In the genomic region with DNA sequence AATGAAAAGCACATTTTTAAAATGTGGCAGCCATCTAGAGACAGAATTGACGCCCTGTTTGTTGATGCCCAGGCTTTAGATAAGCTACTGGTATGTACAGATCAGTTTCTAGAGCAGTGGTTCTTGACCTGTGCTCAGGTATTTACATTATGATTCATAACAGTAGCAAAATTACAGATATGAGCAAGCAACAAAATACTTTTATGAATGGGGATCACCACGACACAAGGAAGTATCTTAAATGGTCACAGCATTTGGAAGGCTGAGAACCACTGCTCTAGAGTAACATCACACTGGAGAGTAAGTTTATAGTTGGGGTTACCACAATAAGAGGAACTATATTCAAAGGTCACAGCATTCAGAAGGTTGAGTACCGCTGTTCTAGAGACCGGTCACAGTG, we compare ENCODE assay signal across 32 mouse cellular contexts.
"Had no signal": no experiment of that assay in that cellular context is flagged by ENCODE, and none has a peak within 500 bp of the region (broad histone marks: within the 10 kb centered on the region; RNA-seq: fewer than 3 reads in every experiment).

No protein-coding gene starts in this region.

- ATAC-seq: liver, embryonic 12.5 days; liver, postnatal 0 days; lung, postnatal 0 days; midbrain, embryonic 13.5 days; midbrain, embryonic 15.5 days; midbrain, embryonic 16.5 days had no signal

- H3K27me3 ChIP-seq: limb, embryonic 12.5 days; limb, embryonic 13.5 days; limb, embryonic 15.5 days; liver, embryonic 12.5 days; liver, embryonic 13.5 days; liver, embryonic 15.5 days; lung, embryonic 15.5 days; midbrain, embryonic 13.5 days; midbrain, embryonic 15.5 days had no signal

- H3K9ac ChIP-seq: limb, embryonic 12.5 days; limb, embryonic 13.5 days; limb, embryonic 15.5 days; liver, embryonic 12.5 days; liver, embryonic 13.5 days; liver, embryonic 14.5 days; liver, embryonic 15.5 days; liver, postnatal 0 days; lung, embryonic 14.5 days; lung, embryonic 15.5 days; midbrain, embryonic 12.5 days; midbrain, embryonic 13.5 days; midbrain, embryonic 15.5 days had no signal

- H3K9me3 ChIP-seq: limb, embryonic 10.5 days; limb, embryonic 12.5 days; limb, embryonic 13.5 days; limb, embryonic 15.5 days; liver, embryonic 12.5 days; liver, embryonic 13.5 days; liver, embryonic 15.5 days; lung, embryonic 15.5 days; megakaryocyte, embryonic 14.5 days; midbrain, embryonic 10.5 days; midbrain, embryonic 12.5 days; midbrain, embryonic 13.5 days; midbrain, embryonic 15.5 days had no signal

- H3K4me3 ChIP-seq: left cerebral cortex, adult 2 months; limb, embryonic 10.5 days; limb, embryonic 12.5 days; limb, embryonic 13.5 days; limb, embryonic 15.5 days; liver, embryonic 12.5 days; liver, embryonic 13.5 days; liver, embryonic 15.5 days; lung, embryonic 15.5 days; megakaryocyte, embryonic 14.5 days; midbrain, embryonic 10.5 days; midbrain, embryonic 12.5 days; midbrain, embryonic 13.5 days; midbrain, embryonic 15.5 days; myocyte had no signal

- H3K27ac ChIP-seq: left cerebral cortex, adult 2 months; limb, embryonic 10.5 days; limb, embryonic 12.5 days; limb, embryonic 13.5 days; limb, embryonic 15.5 days; liver, embryonic 12.5 days; liver, embryonic 13.5 days; liver, embryonic 14.5 days; liver, embryonic 15.5 days; lung, embryonic 15.5 days; macrophage; midbrain, embryonic 10.5 days; midbrain, embryonic 12.5 days; midbrain, embryonic 13.5 days; midbrain, embryonic 15.5 days had no signal

- H3K4me2 ChIP-seq: limb, embryonic 12.5 days; limb, embryonic 13.5 days; limb, embryonic 15.5 days; liver, embryonic 11.5 days; liver, embryonic 12.5 days; liver, embryonic 13.5 days; liver, embryonic 15.5 days; lung, embryonic 14.5 days; lung, embryonic 15.5 days; midbrain, embryonic 11.5 days; midbrain, embryonic 12.5 days; midbrain, embryonic 13.5 days; midbrain, embryonic 15.5 days had no signal

- DNase-seq: left cerebral cortex, postnatal 4 days; liver; liver, embryonic 13.5 days; liver, postnatal 0 days; lung, adult 18-20 months; lung, adult 2 months; lung, embryonic 14.5 days; lung, postnatal 10 days; lung, postnatal 14 days; lung, postnatal 36 days; lung, postnatal 4 days; midbrain, embryonic 14.5 days had no signal

- H3K4me1 ChIP-seq: limb, embryonic 10.5 days; limb, embryonic 12.5 days; limb, embryonic 13.5 days; limb, embryonic 15.5 days; liver, embryonic 12.5 days; liver, embryonic 13.5 days; liver, embryonic 15.5 days; midbrain, embryonic 12.5 days; midbrain, embryonic 13.5 days; midbrain, embryonic 15.5 days had no signal

- H3K36me3 ChIP-seq: limb, embryonic 10.5 days; limb, embryonic 12.5 days; limb, embryonic 13.5 days; limb, embryonic 15.5 days; liver, embryonic 12.5 days; liver, embryonic 13.5 days; liver, embryonic 15.5 days; lung, embryonic 15.5 days; midbrain, embryonic 10.5 days; midbrain, embryonic 12.5 days; midbrain, embryonic 13.5 days; midbrain, embryonic 15.5 days had no signal
